29 mouse cellular contexts compared by ENCODE assay signal in genomic region chr7:89562140-89562539, GRCm38 (mm10). TPM values are rescaled to one million over a fixed set of nuclear protein-coding genes. Genes with fewer than 3 reads are reported as not detected.
DNase-seq lines count a peak whose midpoint lies in the region; ATAC-seq and TF ChIP-seq lines count a peak whose summit lies in the region.
"Had no signal": no experiment of that assay in that cellular context is flagged by ENCODE, and none has a peak within 500 bp of the region (broad histone marks: within the 10 kb centered on the region; RNA-seq: fewer than 3 reads in every experiment).

No protein-coding gene starts in this region.

- no peak for TF ChIP-seq EP300 in stomach, postnatal 0 days (optimal IDR thresholded peaks at IDR 0.05)

- H3K27ac ChIP-seq in gastrocnemius, adult 2 months, result peak overlapping the region; percentile 53; the same call in 1 of the 2 replicates
- H3K27ac ChIP-seq in stomach, embryonic 14.5 days (ENCODE audit: low read length), result peak overlapping the region; percentile 33; the same call in 1 of the 2 replicates
- H3K27ac ChIP-seq in stomach, postnatal 0 days (replicated peaks), result no peak overlapping the region
- peak overlapping the region; percentile 51; the same call in 1 of the 2 replicates for H3K27ac ChIP-seq in olfactory bulb, adult 2 months (ENCODE audit: insufficient read depth, low read depth, low read length)
- H3K27ac ChIP-seq: embryonic facial prominence, embryonic 10.5 days; embryonic facial prominence, embryonic 13.5 days; forebrain, embryonic 10.5 days; forebrain, embryonic 13.5 days; heart, embryonic 15.5 days; hindbrain, embryonic 10.5 days; hindbrain, embryonic 13.5 days had no signal

- H3K4me3 ChIP-seq in gastrocnemius, adult 2 months, result no peak overlapping the region
- H3K4me3 ChIP-seq in stomach, embryonic 14.5 days (ENCODE audit: low read depth, low read length), result no peak overlapping the region
- no peak overlapping the region for H3K4me3 ChIP-seq in stomach, postnatal 0 days (ENCODE audit: low read depth, low read length)
- H3K4me3 ChIP-seq in olfactory bulb, adult 2 months (ENCODE audit: insufficient read depth, low read depth, low read length), result no peak overlapping the region
- H3K4me3 ChIP-seq: embryonic facial prominence, embryonic 10.5 days; embryonic facial prominence, embryonic 13.5 days; forebrain, embryonic 10.5 days; forebrain, embryonic 13.5 days; heart, embryonic 12.5 days; heart, embryonic 15.5 days; hindbrain, embryonic 10.5 days; hindbrain, embryonic 13.5 days had no signal

- H3K4me1 ChIP-seq in stomach, embryonic 14.5 days (ENCODE audit: control insufficient read depth, insufficient read depth, low read length), result peaks cover 9% of the 10 kb centered on the region
- H3K4me1 ChIP-seq in stomach, postnatal 0 days (replicated peaks; ENCODE audit: control insufficient read depth, insufficient read depth), result no peaks in the 10 kb centered on the region
- peaks cover 12% of the 10 kb centered on the region for H3K4me1 ChIP-seq in olfactory bulb, adult 2 months (ENCODE audit: control insufficient read depth, insufficient read depth, low read length)
- H3K4me1 ChIP-seq: forebrain, embryonic 13.5 days had no signal

- no peak overlapping the region for H3K4me2 ChIP-seq in stomach, embryonic 14.5 days (replicated peaks; ENCODE audit: low read depth, low read length)
- H3K4me2 ChIP-seq in stomach, postnatal 0 days (replicated peaks; ENCODE audit: low read depth), result no peak overlapping the region
- H3K4me2 ChIP-seq: embryonic facial prominence, embryonic 13.5 days; forebrain, embryonic 13.5 days; heart, embryonic 12.5 days; heart, embryonic 15.5 days; hindbrain, embryonic 13.5 days had no signal

- no peaks in the 10 kb centered on the region for H3K9me3 ChIP-seq in stomach, embryonic 14.5 days (ENCODE audit: control insufficient read depth, low read depth, low read length)
- no peaks in the 10 kb centered on the region for H3K9me3 ChIP-seq in stomach, postnatal 0 days (ENCODE audit: control insufficient read depth, low read length)
- H3K9me3 ChIP-seq: embryonic facial prominence, embryonic 10.5 days; embryonic facial prominence, embryonic 13.5 days; forebrain, embryonic 10.5 days; forebrain, embryonic 13.5 days; G1E; heart, embryonic 15.5 days; hindbrain, embryonic 10.5 days; hindbrain, embryonic 13.5 days had no signal

- no peaks in the 10 kb centered on the region for H3K27me3 ChIP-seq in stomach, embryonic 14.5 days (ENCODE audit: control insufficient read depth, insufficient read depth, low read length)
- H3K27me3 ChIP-seq in stomach, postnatal 0 days (ENCODE audit: control insufficient read depth, insufficient read depth, low read length), result no peaks in the 10 kb centered on the region
- H3K27me3 ChIP-seq: embryonic facial prominence, embryonic 13.5 days; forebrain, embryonic 13.5 days; heart, embryonic 12.5 days; heart, embryonic 15.5 days; Patski had no signal

- TF ChIP-seq POLR2A in olfactory bulb, adult 2 months (IDR thresholded peaks at IDR 0.05; ENCODE audit: insufficient read depth, low read depth, low read length), result no peak

- no peak overlapping the region for H3K9ac ChIP-seq in stomach, embryonic 14.5 days (replicated peaks; ENCODE audit: low read depth, low read length)
- H3K9ac ChIP-seq in stomach, postnatal 0 days (ENCODE audit: low read length), result no peak overlapping the region
- H3K9ac ChIP-seq: embryonic facial prominence, embryonic 13.5 days; forebrain, embryonic 13.5 days; heart, embryonic 12.5 days; heart, embryonic 15.5 days; hindbrain, embryonic 13.5 days had no signal

- no peak for ATAC-seq in stomach, embryonic 14.5 days (ENCODE audit: insufficient number of reproducible peaks, insufficient read depth, low FRiP score, low read depth)
- ATAC-seq in stomach, postnatal 0 days (ENCODE audit: low FRiP score, low TSS enrichment), result no peak
- ATAC-seq: forebrain, embryonic 13.5 days; forebrain, embryonic 16.5 days; hindbrain, embryonic 16.5 days; Patski had no signal

- no peak for TF ChIP-seq CTCF in gastrocnemius, adult 2 months (IDR thresholded peaks at IDR 0.05)
- no peak for TF ChIP-seq CTCF in stomach, postnatal 0 days (IDR thresholded peaks at IDR 0.05; ENCODE audit: low read depth)
- no peak for TF ChIP-seq CTCF in olfactory bulb, adult 2 months (IDR thresholded peaks at IDR 0.05; ENCODE audit: insufficient read depth, low read depth, low read length)

- 80% methylated on average over 2 of the region's 2 CpGs for WGBS in stomach, embryonic 14.5 days
- 85% methylated on average over 2 of the region's 2 CpGs for WGBS in stomach, postnatal 0 days
- 74% methylated on average over 2 of the region's 2 CpGs for WGBS in olfactory bulb, adult 2 months

- H3K36me3 ChIP-seq in stomach, embryonic 14.5 days (ENCODE audit: control insufficient read depth, insufficient read depth, low read length), result no peaks in the 10 kb centered on the region
- no peaks in the 10 kb centered on the region for H3K36me3 ChIP-seq in stomach, postnatal 0 days (ENCODE audit: control insufficient read depth, insufficient read depth, low read length)
- H3K36me3 ChIP-seq: embryonic facial prominence, embryonic 10.5 days; embryonic facial prominence, embryonic 13.5 days; forebrain, embryonic 10.5 days; G1E; heart, embryonic 12.5 days; heart, embryonic 15.5 days; hindbrain, embryonic 10.5 days; hindbrain, embryonic 13.5 days had no signal

- intact Hi-C loops in gastrocnemius, adult 2 months (cut with DNase I), result loop anchor here (10.0 kb wide), 1 partner anchor 73 kb away; the partner anchor contains the start of gene Me3

- no peak for DNase-seq in gastrocnemius, adult 2 months
- no peak for DNase-seq in gastrocnemius, postnatal 10 days
- DNase-seq in stomach, postnatal 0 days (ENCODE audit: low spot score), result no peak
- DNase-seq in cerebellum, adult 8-10 months, result no peak
- DNase-seq: adrenal gland, postnatal 10 days; adrenal gland, postnatal 36 days; cerebellum, adult 18-20 months; cerebellum, adult 9-11 months; cerebellum, postnatal 25 days; embryo, embryonic 11 days; gastrocnemius, postnatal 25 days; heart, adult 18-20 months; heart, postnatal 10 days; heart, postnatal 36 days had no signal

RNA-seq across cellular contexts. Expression of gene Prss23, which starts 35.2 kb away (rescaled TPM):
- 10 to 100 TPM; 40.4 to 72.1 TPM for total RNA-seq in gastrocnemius, adult 2 months (2021)
- 10 to 100 TPM; 39.2 to 39.5 TPM for total RNA-seq in gastrocnemius, postnatal 10 days (2021)
- 75.5 and 75.7 TPM in 2 replicates for polyA plus RNA-seq in stomach, embryonic 14.5 days (2014; fragmentation: Nextera tagmentation; extraction: Ambion mirVana)
- polyA plus RNA-seq in stomach, postnatal 0 days (2015; fragmentation: Nextera tagmentation; extraction: Ambion mirVana), result 58.3 and 67.7 TPM in 2 replicates
- polyA plus RNA-seq in olfactory bulb, adult 2 months (2012; ENCODE audit: insufficient read depth, insufficient read length, low replicate concordance, missing spikeins), result not detected in 2 replicates
- total RNA-seq: common myeloid progenitor, adult 5-6 weeks had no signal
- polyA plus RNA-seq: G1E had no signal
